Mouse (Mus musculus) CH12.LX (cell line): Measurements from ENCODE around the gene Gm11099. TPM values are rescaled to one million over a fixed set of nuclear protein-coding genes. Genes with fewer than 3 reads are reported as not detected.

Source experiments
- DNase-seq: peaks from one replicate; pipeline ENCODE4 v3.0.0-alpha.2; 2013; ENCODE audit errors: extremely low read depth
- H3K27ac ChIP-seq: 2 replicates; pipeline ENCODE4 v1.5.1; 2012; ENCODE audit warnings: low read depth, mild to moderate bottlenecking, control low read depth, moderate library complexity; ENCODE audit not compliant: insufficient read depth
- H3K27me3 ChIP-seq: replicated peaks from 2 replicates; pipeline ENCODE3; 2012; ENCODE audit warnings: inconsistent platforms
- H3K36me3 ChIP-seq, 2 experiments: replicated peaks in 1 of 2; 2 replicates each; pipeline versions ENCODE3 to v1.6.1; 2012; ENCODE audit warnings: inconsistent platforms in 1 of 2, low read length in 1 of 2, mild to moderate bottlenecking in 1 of 2, mixed read lengths in 1 of 2, moderate library complexity in 1 of 2; ENCODE audit not compliant: control insufficient read depth in 1 of 2, insufficient read depth in 1 of 2
- H3K4me1 ChIP-seq, 2 experiments: 2 replicates each; pipeline ENCODE4 v1.6.1; 2012; ENCODE audit warnings: inconsistent platforms in 1 of 2, moderate library complexity in 1 of 2; ENCODE audit not compliant: insufficient read depth in 2 of 2, control insufficient read depth in 1 of 2
- H3K4me2 ChIP-seq: 2 replicates; pipeline ENCODE4 v1.6.1; 2012; ENCODE audit warnings: low read depth, mild to moderate bottlenecking, control low read depth; ENCODE audit not compliant: poor library complexity, insufficient read depth, severe bottlenecking
- H3K4me3 ChIP-seq, 3 experiments: fragments of 150-350 bp in 1 of 3; sonication (generic) in 1 of 3; replicated peaks in 1 of 3; 2 replicates each; pipeline versions ENCODE3 to v1.5.1; 2011 to 2012; ENCODE audit warnings: low read depth in 2 of 3, low read length in 2 of 3, mild to moderate bottlenecking in 2 of 3, moderate library complexity in 2 of 3, control low read depth in 1 of 3, improper control_type of control experiment in 1 of 3, inconsistent platforms in 1 of 3, mixed read lengths in 1 of 3; ENCODE audit not compliant: poor library complexity in 1 of 3
- H3K79me2 ChIP-seq: replicated peaks from 2 replicates; pipeline ENCODE4 v1.6.1; 2012; ENCODE audit warnings: mild to moderate bottlenecking, moderate library complexity; ENCODE audit not compliant: control insufficient read depth, poor library complexity, insufficient read depth, severe bottlenecking; ENCODE audit errors: extremely low read depth
- H3K9ac ChIP-seq: 2 replicates; pipeline ENCODE4 v1.6.1; 2012; ENCODE audit warnings: low read depth, mild to moderate bottlenecking, control low read depth, moderate library complexity; ENCODE audit not compliant: insufficient read depth
- H3K9me3 ChIP-seq: replicated peaks from 2 replicates; pipeline ENCODE3; 2012; ENCODE audit warnings: low read length, inconsistent platforms, mixed read lengths
- CHD1 ChIP-seq: IDR thresholded peaks from 2 replicates; pipeline ENCODE4 v1.6.1; 2012; ENCODE audit warnings: low read depth, low read length, improper control_type of control experiment, inconsistent platforms
- ELF1 ChIP-seq: IDR thresholded peaks from 2 replicates; pipeline ENCODE4 v1.6.1; 2014; ENCODE audit warnings: low read depth, mild to moderate bottlenecking, inconsistent platforms, low read length, improper control_type of control experiment
- EP300 ChIP-seq: IDR thresholded peaks from 2 replicates; pipeline ENCODE4 v1.6.1; 2011; ENCODE audit warnings: low read length, improper control_type of control experiment
- ETS1 ChIP-seq: conservative IDR thresholded peaks from 2 replicates; pipeline ENCODE4 v1.6.1; 2012; ENCODE audit warnings: low read depth, mild to moderate bottlenecking, inconsistent platforms, low read length, improper control_type of control experiment, moderate library complexity
- GABPA ChIP-seq: IDR thresholded peaks from 2 replicates; pipeline ENCODE4 v1.6.1; 2012; ENCODE audit warnings: low read depth, low read length, improper control_type of control experiment, inconsistent platforms; ENCODE audit not compliant: insufficient replicate concordance
- KAT2A ChIP-seq: IDR thresholded peaks from 2 replicates; pipeline ENCODE4 v1.6.1; 2012; ENCODE audit warnings: low read length, improper control_type of control experiment, inconsistent platforms; ENCODE audit not compliant: insufficient replicate concordance
- MAX ChIP-seq: IDR thresholded peaks from 2 replicates; pipeline ENCODE4 v1.6.1; 2011; ENCODE audit warnings: low read length, improper control_type of control experiment
- MAZ ChIP-seq: IDR thresholded peaks from 2 replicates; pipeline ENCODE4 v1.6.1; 2012; ENCODE audit warnings: low read depth, mild to moderate bottlenecking, inconsistent platforms, low read length, improper control_type of control experiment, moderate library complexity
- NELFE ChIP-seq: IDR thresholded peaks from 2 replicates; pipeline ENCODE4 v1.6.1; 2011; ENCODE audit warnings: low read depth, low read length, improper control_type of control experiment
- NRF1 ChIP-seq: IDR thresholded peaks from 2 replicates; pipeline ENCODE4 v1.6.1; 2014; ENCODE audit warnings: low read depth, mild to moderate bottlenecking, inconsistent platforms, low read length, improper control_type of control experiment, moderate library complexity
- POLR2A ChIP-seq: IDR thresholded peaks from 2 replicates; pipeline ENCODE4 v1.6.1; 2011; ENCODE audit warnings: low read depth, mild to moderate bottlenecking, improper control_type of control experiment, low read length
- POLR2AphosphoS2 ChIP-seq: IDR thresholded peaks from 2 replicates; pipeline ENCODE4 v1.6.1; 2011; ENCODE audit warnings: low read depth, low read length, improper control_type of control experiment
- SIN3A ChIP-seq: IDR thresholded peaks from 2 replicates; pipeline ENCODE4 v1.6.1; 2012; ENCODE audit warnings: low read length, improper control_type of control experiment, inconsistent platforms
- SMC3 ChIP-seq: IDR thresholded peaks from 2 replicates; pipeline ENCODE4 v1.6.1; 2011; ENCODE audit warnings: low read depth, low read length, improper control_type of control experiment
- TCF12 ChIP-seq: IDR thresholded peaks from 2 replicates; pipeline ENCODE4 v1.6.1; 2014; ENCODE audit warnings: low read depth, mild to moderate bottlenecking, inconsistent platforms, low read length, improper control_type of control experiment
- ZC3H11A ChIP-seq: IDR thresholded peaks from 2 replicates; pipeline ENCODE4 v1.6.1; 2012; ENCODE audit warnings: low read depth, mild to moderate bottlenecking, inconsistent platforms, low read length, improper control_type of control experiment
- ZMIZ1 ChIP-seq: IDR thresholded peaks from 2 replicates; pipeline ENCODE4 v1.6.1; 2012; ENCODE audit warnings: low read depth, mild to moderate bottlenecking, inconsistent platforms, low read length, improper control_type of control experiment
- ZNF384 ChIP-seq: IDR thresholded peaks from 2 replicates; pipeline ENCODE4 v1.6.1; 2012; ENCODE audit warnings: low read depth, low read length, improper control_type of control experiment, inconsistent platforms
- dilution Hi-C: fragments of 300-500 bp; cut with MboI; formaldehyde crosslinking; loops from 2 replicates; pipeline ENCODE4 v1.14.3; 2020; ENCODE audit warnings: low sequenced_read_pairs; ENCODE audit not compliant: extremely low pct_unique_long_range_greater_than_20kb, extremely low pct_ligation_motif_present
- in situ Hi-C: fragments of 300-500 bp; cut with MboI; formaldehyde crosslinking; loops from 3 replicates; pipeline ENCODE4 v1.14.3; 2019; ENCODE audit warnings: low sequenced_read_pairs, low pct_ligation_motif_present, low pct_unique_long_range_greater_than_20kb, mixed read lengths
- polyA plus RNA-seq: library from polyadenylated mRNA; unstranded; fragments of >175 nt; gene quantifications from 2 replicates; pipeline ENCODE4 v1.2.1, GENCODE M21; 2012; ENCODE audit warnings: low read depth; ENCODE audit not compliant: insufficient read length
- total RNA-seq, 2 experiments: library from RNA; depleted of rRNA; stranded (reverse); fragments of 300-350 nt in 1 of 2; fragments of >200 nt in 1 of 2; gene quantifications; 2 replicates each; pipeline ENCODE4 v1.2.3; 2012 to 2014

Gene Gm11099
- total and polyA plus RNA-seq, 3 experiments = not detected

- in situ Hi-C loops = no loop called here
- no peaks in the 10 kb centered on the region for H3K27me3 ChIP-seq
- no peak overlapping the region for H3K27ac ChIP-seq
- H3K79me2 ChIP-seq = no peaks in the 10 kb centered on the region
- TF ChIP-seq MAX = no peak
- TF ChIP-seq GABPA = no peak
- TF ChIP-seq KAT2A = no peak
- TF ChIP-seq POLR2A = no peak
- TF ChIP-seq POLR2AphosphoS2 = no peak
- no peak for TF ChIP-seq MAZ
- no peak for TF ChIP-seq EP300
- no peak for TF ChIP-seq ZMIZ1
- TF ChIP-seq CHD1 = no peak
- TF ChIP-seq SIN3A = no peak
- no peak for TF ChIP-seq SMC3
- TF ChIP-seq ZC3H11A = no peak
- TF ChIP-seq NRF1 = no peak
- no peak for TF ChIP-seq ZNF384
- TF ChIP-seq, all 38 proteins: peak for 0
- Histone ChIP-seq H3K4me2 (no peak overlapping the region), H3K9ac (no peak overlapping the region), H3K4me3 (no peak overlapping the region), H3K9me3 (peaks cover 72% of the 10 kb centered on the region), H3K36me3 (no peaks in the 10 kb centered on the region), H3K4me1 (no peaks in the 10 kb centered on the region)
- no peak for DNase-seq
- dilution Hi-C loops = no loop called here
Observed at GRCm38 (mm10) chr2:58828910-58829600, 30.2 kb upstream of the Gm11099 start.

GRCm38 (mm10) chr2:58829981-58830742, 29.1 kb upstream of the Gm11099 start:
- Histone ChIP-seq H3K36me3 (no peaks in the 10 kb centered on the region), H3K27ac (no peak overlapping the region), H3K9me3 (peaks cover 68% of the 10 kb centered on the region)
- TF ChIP-seq ETS1 (no peak), ELF1 (no peak), TCF12 (no peak), NELFE (no peak)
- TF ChIP-seq, all 38 proteins: peak for 0
- H3K79me2 ChIP-seq = no peaks in the 10 kb centered on the region
- H3K4me1 ChIP-seq = no peaks in the 10 kb centered on the region
- no peak overlapping the region for H3K4me2 ChIP-seq
- H3K9ac ChIP-seq = no peak overlapping the region
- DNase-seq = no peak
- in situ Hi-C loops (no loop called here), dilution Hi-C loops (no loop called here)
- H3K4me3 ChIP-seq = no peak overlapping the region
- H3K27me3 ChIP-seq = no peaks in the 10 kb centered on the region
